Mouse (Mus musculus) adrenal gland (tissue): ENCODE measurements at regions not wholly inside any gene's neighbourhood (a gene's known extent, or its start where the extent isn't known, plus 50 kb on each side); places are given as distances from the start of the nearest gene placed in this dataset.

Experiments used
- intact Hi-C: fragments of 180-260 bp; cut with DNase I; formaldehyde crosslinking; loops from one replicate; pipeline ENCODE4 v1.15.1; 2025

- intact Hi-C loops = loop anchor here (5.0 kb wide), 1 partner anchor 216 kb away; no protein-coding TSS in a partner anchor
Observed at GRCm38 (mm10) chrX:6261469-6261868, 59.1 kb downstream of the Bmp15 start.

- intact Hi-C loops = no loop called here
Observed at GRCm38 (mm10) chrX:6258523-6258922, 62.0 kb downstream of the Bmp15 start.

GRCm38 (mm10) chrX:6254058-6254457 lies 66.5 kb downstream of the Bmp15 start:
- intact Hi-C loops = no loop called here

- intact Hi-C loops = no loop called here
Observed at GRCm38 (mm10) chrX:6252873-6253272, 67.6 kb downstream of the Bmp15 start.
